Mouse (Mus musculus) stomach, postnatal 0 days (tissue): ENCODE results near the gene Map4k1.

Experiments
- CTCF ChIP-seq: IDR thresholded peaks from 2 replicates; pipeline ENCODE4 v1.5.1; 2016; ENCODE audit warnings: antibody characterized with exemption, low read depth, mild to moderate bottlenecking, moderate library complexity
- EP300 ChIP-seq: optimal IDR thresholded peaks from 2 replicates; pipeline ENCODE3; 2016; ENCODE audit warnings: antibody characterized with exemption

- no peak for TF ChIP-seq CTCF
- TF ChIP-seq EP300 = no peak
These were observed 64.7 kb downstream of the Map4k1 start for GRCm38 (mm10) chr7:29046533-29046932.
